Mouse (Mus musculus): ENCODE results near the gene Acr. TPM values are rescaled to one million over a fixed set of nuclear protein-coding genes. Genes with fewer than 3 reads are reported as not detected.

Gene Acr
- total RNA-seq, 1 experiment from 2014 or later: 0.48 TPM

GRCm38 (mm10) chr15:89622959-89623625 lies 55.0 kb downstream of the Acr start:
- no peak for DNase-seq

GRCm38 (mm10) chr15:89623626-89623959 lies 55.5 kb downstream of the Acr start:
- peak; percentile 62 for DNase-seq

Other genes with a start within 250 kb of the Acr start
- gene Adm2, start 245.6 kb upstream of the Acr start, total RNA-seq (2021): not detected in 2 replicates
- gene Miox, start 233.9 kb upstream of the Acr start, total RNA-seq (2021): not detected in 2 replicates
- 43.2 and 44.6 TPM in 2 replicates for gene Lmf2, start 212.7 kb upstream of the Acr start, total RNA-seq (2021)
- 83.3 and 85.8 TPM in 2 replicates for gene Ncaph2, start 212.6 kb upstream of the Acr start, total RNA-seq (2021)
- gene Sco2, start 194.5 kb upstream of the Acr start, total RNA-seq (2021): 39.5 and 43.5 TPM in 2 replicates
- 0.68 and 4.5 TPM in 2 replicates for gene Tymp, start 191.3 kb upstream of the Acr start, total RNA-seq (2021)
- 0.53 and 1.5 TPM in 2 replicates for gene Odf3b, start 189.0 kb upstream of the Acr start, total RNA-seq (2021)
- not detected in 2 replicates for gene Klhdc7b, start 183.4 kb upstream of the Acr start, total RNA-seq (2021)
- not detected in 2 replicates for gene Syce3, start 157.8 kb upstream of the Acr start, total RNA-seq (2021)
- gene Cpt1b, start 142.5 kb upstream of the Acr start, total RNA-seq (2021): 525 and 569 TPM in 2 replicates
- 2.5 TPM in 2 replicates for gene C730034F03Rik, start 138.7 kb upstream of the Acr start, total RNA-seq (2021)
- 11.0 and 11.5 TPM in 2 replicates for gene Gm44502, start 138.6 kb upstream of the Acr start, total RNA-seq (2021)
- 98.6 and 101 TPM in 2 replicates for gene Chkb, start 138.4 kb upstream of the Acr start, total RNA-seq (2021)
- 8.0 and 9.1 TPM in 2 replicates for gene Mapk8ip2, start 114.4 kb upstream of the Acr start, total RNA-seq (2021)
- gene Arsa, start 90.9 kb upstream of the Acr start, total RNA-seq (2021): 23.3 and 26.9 TPM in 2 replicates
- 57.8 and 71.6 TPM in 2 replicates for gene Shank3, start 68.7 kb upstream of the Acr start, total RNA-seq (2021)
- gene Rabl2, start 23.6 kb downstream of the Acr start, total RNA-seq (2021): 9.1 and 12.2 TPM in 2 replicates